Mouse (Mus musculus) lung, embryonic 14.5 days (tissue): Measurements from ENCODE around the gene Anp32b. TPM values are rescaled to one million over a fixed set of nuclear protein-coding genes. Genes with fewer than 3 reads are reported as not detected.

Experiments used
- ATAC-seq: fragments of 200-750 bp; cut with Nextera tagmentation; 2 replicates; pipeline ENCODE4 v1.8.0; 2017; ENCODE audit warnings: mild to moderate bottlenecking, moderate TSS enrichment, moderate library complexity; ENCODE audit not compliant: insufficient read depth
- DNase-seq: peaks from one replicate; pipeline ENCODE4 v3.0.0-alpha.2; 2015
- H3K27ac ChIP-seq: fragments of 300-500 bp; sonication (generic); 2 replicates; pipeline ENCODE4 v1.5.1; 2014; ENCODE audit warnings: low read depth, mild to moderate bottlenecking, moderate library complexity
- H3K27me3 ChIP-seq: fragments of 300-500 bp; sonication (generic); 2 replicates; pipeline ENCODE4 v1.6.1; 2014; ENCODE audit warnings: low read length, control low read depth; ENCODE audit not compliant: insufficient read depth
- H3K36me3 ChIP-seq: fragments of 300-500 bp; sonication (generic); 2 replicates; pipeline ENCODE4 v1.6.1; 2014; ENCODE audit warnings: control low read depth; ENCODE audit not compliant: insufficient read depth
- H3K4me1 ChIP-seq: fragments of 300-500 bp; sonication (generic); 2 replicates; pipeline ENCODE4 v1.6.1; 2014; ENCODE audit warnings: antibody characterized with exemption, control low read depth; ENCODE audit not compliant: insufficient read depth
- H3K4me2 ChIP-seq: fragments of 300-500 bp; sonication (generic); 2 replicates; pipeline ENCODE4 v1.6.1; 2014; ENCODE audit warnings: mild to moderate bottlenecking
- H3K4me3 ChIP-seq: fragments of 300-500 bp; sonication (generic); 2 replicates; pipeline ENCODE4 v1.5.1; 2014; ENCODE audit warnings: low read depth, low read length
- H3K9ac ChIP-seq: fragments of 300-500 bp; sonication (generic); 2 replicates; pipeline ENCODE4 v1.6.1; 2014
- H3K9me3 ChIP-seq: fragments of 300-500 bp; sonication (generic); 2 replicates; pipeline ENCODE4 v1.6.1; 2016; ENCODE audit warnings: low read depth, low read length, control low read depth
- CTCF ChIP-seq: IDR thresholded peaks from 2 replicates; pipeline ENCODE4 v1.5.1; 2016; ENCODE audit warnings: antibody characterized with exemption, low read depth
- WGBS: fragments of 180-500 bp; shearing (Covaris S2); extraction: QIAGEN DNeasy Blood & Tissue Kit; methylation state at CpG from one replicate; pipeline ENCODE4 v1.1.7; 2014; 5-methylcytosine and 5-hydroxymethylcytosine counted together
- polyA plus RNA-seq: library from polyadenylated mRNA; unstranded; fragments of >200 nt; fragmentation: Nextera tagmentation; extraction: Ambion mirVana; gene quantifications from 2 replicates; pipeline ENCODE4 v1.2.1, GENCODE M21; 2014

Gene Anp32b
- polyA plus RNA-seq, 1 experiment from 2014 or later = 330 TPM

DNA sequence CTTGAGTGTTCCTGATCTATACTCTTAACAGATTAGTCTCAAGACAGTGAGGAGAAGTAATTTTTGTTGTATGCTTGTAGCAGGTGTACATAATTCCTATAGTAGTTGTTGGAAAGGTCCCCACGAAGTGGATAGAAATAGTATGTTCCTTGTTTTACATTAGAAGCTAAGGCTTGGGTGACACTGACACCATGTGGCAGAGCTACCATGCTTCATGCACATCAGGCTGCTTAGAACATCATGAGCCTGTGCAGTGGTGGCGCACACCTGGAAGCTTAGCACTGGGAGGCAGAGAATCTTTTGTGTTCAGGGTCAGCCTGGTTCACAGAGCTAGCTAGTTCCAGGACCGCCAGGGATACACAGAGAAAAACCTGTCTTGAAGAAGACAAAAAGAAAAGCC lies 15.0 kb downstream of the Anp32b start:
- H3K4me2 ChIP-seq = no peak overlapping the region
- H3K9ac ChIP-seq = no peak overlapping the region
- H3K36me3 ChIP-seq = peaks cover 100% of the 10 kb centered on the region
- 84% methylated on average over 3 of the region's 3 CpGs for WGBS
- ATAC-seq (no peak), DNase-seq (no peak)
- H3K4me3 ChIP-seq = no peak overlapping the region
- no peak overlapping the region for H3K27ac ChIP-seq
- TF ChIP-seq CTCF = peak; percentile 4; the same call in 1 of the 2 replicates
- H3K27me3 ChIP-seq = no peaks in the 10 kb centered on the region
- no peaks in the 10 kb centered on the region for H3K4me1 ChIP-seq
- H3K9me3 ChIP-seq = no peaks in the 10 kb centered on the region

DNA sequence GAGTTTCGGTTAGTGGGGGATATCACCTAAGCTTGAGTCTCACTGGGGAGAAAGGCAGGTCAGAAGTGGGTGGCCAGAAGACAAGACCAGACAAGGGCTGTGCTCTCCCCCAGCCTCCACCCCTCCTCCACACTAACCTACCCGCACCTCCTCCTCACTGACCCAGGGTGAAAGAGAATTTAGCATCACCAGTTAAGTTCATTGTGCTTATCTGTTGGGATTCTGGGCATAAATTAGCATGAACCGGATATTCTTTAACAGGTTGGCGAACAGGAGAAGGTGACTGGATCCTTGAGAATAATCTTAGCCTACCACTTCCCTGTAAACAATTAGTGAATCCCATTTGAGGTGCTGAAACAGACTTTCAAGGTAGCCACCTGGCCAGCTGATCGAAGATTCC lies 24.4 kb downstream of the Anp32b start:
- H3K9me3 ChIP-seq = no peaks in the 10 kb centered on the region
- H3K27me3 ChIP-seq = no peaks in the 10 kb centered on the region
- no peak overlapping the region for H3K9ac ChIP-seq
- H3K4me3 ChIP-seq = no peak overlapping the region
- no peaks in the 10 kb centered on the region for H3K4me1 ChIP-seq
- no peak overlapping the region for H3K27ac ChIP-seq
- TF ChIP-seq CTCF = no peak
- no peak for ATAC-seq
- H3K36me3 ChIP-seq = peaks cover 69% of the 10 kb centered on the region
- no peak overlapping the region for H3K4me2 ChIP-seq
- no peak for DNase-seq
- 87% methylated on average over 5 of the region's 5 CpGs for WGBS

DNA sequence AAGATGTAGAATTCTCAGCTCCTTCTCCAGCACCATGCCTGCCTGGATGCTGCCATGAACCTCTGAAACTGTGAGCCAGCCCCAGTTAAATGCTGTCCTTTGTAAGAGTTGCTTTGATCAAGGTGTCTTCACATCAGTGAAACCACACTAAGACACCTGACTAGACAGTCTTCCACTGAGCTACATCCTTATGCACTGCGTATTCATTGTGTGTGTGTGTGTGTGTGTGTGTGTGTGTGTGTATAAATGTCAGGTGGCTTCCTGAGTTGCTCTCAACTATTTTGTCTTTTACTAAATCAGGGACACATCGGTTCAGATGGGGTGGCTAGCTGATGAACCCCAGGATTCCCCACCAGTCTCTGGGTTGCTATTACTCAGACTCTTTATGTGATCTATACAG lies 28.4 kb downstream of the Anp32b start:
- peaks cover 30% of the 10 kb centered on the region for H3K36me3 ChIP-seq
- no peak for ATAC-seq
- H3K9ac ChIP-seq = no peak overlapping the region
- no peak for TF ChIP-seq CTCF
- H3K27ac ChIP-seq = no peak overlapping the region
- no peaks in the 10 kb centered on the region for H3K27me3 ChIP-seq
- no peaks in the 10 kb centered on the region for H3K9me3 ChIP-seq
- 89% methylated on average over 2 of the region's 2 CpGs for WGBS
- H3K4me1 ChIP-seq = no peaks in the 10 kb centered on the region
- DNase-seq = no peak
- H3K4me3 ChIP-seq = no peak overlapping the region
- H3K4me2 ChIP-seq = no peak overlapping the region

DNA sequence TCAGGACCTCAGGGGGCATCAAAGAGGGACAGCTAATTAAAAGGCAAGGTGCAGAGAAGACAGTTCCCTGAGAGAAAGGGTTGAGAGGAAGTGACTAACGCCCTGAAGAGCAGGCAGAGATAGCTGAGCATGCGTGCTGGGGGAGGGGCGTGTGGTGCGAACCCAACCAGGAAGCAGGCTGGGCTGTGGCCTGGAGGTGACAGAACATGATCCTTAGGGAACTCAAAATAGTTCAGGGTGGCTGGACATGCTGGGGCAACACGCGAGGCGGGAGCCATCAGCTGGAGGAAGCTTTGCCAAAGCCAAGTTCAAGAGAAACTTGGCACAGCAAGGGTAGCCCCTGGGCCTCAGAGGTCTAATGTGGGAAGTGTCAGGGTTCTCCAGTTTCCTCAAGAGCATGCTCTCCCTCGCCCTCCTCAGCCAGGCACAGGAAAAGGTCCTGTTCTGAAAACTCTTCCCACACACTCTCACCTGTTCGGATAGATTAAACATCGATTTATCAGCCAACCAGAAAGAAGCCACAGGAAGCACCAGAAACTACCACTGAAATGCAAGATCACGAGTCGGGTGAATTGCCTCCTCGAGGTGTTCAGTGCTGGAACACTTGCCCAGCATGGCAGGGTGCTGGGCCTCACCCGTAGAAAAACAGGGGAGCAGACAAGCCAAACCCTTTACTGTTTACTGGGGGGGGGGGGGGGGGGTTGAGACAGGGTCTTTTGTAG lies 35.2 kb downstream of the Anp32b start:
- ATAC-seq (no peak), DNase-seq (peak; percentile 68)
- no peak overlapping the region for H3K4me2 ChIP-seq
- no peaks in the 10 kb centered on the region for H3K9me3 ChIP-seq
- no peaks in the 10 kb centered on the region for H3K36me3 ChIP-seq
- no peak overlapping the region for H3K4me3 ChIP-seq
- H3K27me3 ChIP-seq = no peaks in the 10 kb centered on the region
- peak overlapping the region; percentile 37; the same call in 1 of the 2 replicates for H3K27ac ChIP-seq
- no peak for TF ChIP-seq CTCF
- WGBS = 34% methylated on average over 14 of the region's 14 CpGs
- peak overlapping the region; percentile 4; the same call in 1 of the 2 replicates for H3K9ac ChIP-seq
- H3K4me1 ChIP-seq = no peaks in the 10 kb centered on the region

DNA sequence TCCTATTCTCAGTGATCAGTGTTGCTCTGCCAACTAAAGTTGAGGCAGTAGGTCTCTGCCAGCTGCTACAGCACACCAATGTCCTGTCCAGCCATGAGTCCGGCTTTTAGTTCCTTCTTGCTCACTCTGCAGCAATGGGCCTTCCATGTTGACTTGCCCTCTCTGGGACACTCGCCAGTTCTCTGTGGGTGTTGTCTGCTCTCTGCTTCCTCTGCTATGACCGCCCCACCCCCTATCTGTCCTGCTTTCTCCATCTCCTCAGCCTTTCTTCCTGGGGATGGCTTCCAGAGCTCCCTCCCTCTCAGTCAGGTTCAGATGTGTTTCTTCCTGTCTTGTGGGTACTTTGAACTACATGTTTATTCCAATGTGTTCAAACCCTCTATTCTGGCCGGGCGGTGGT lies 36.6 kb downstream of the Anp32b start:
- H3K9ac ChIP-seq = no peak overlapping the region
- no peaks in the 10 kb centered on the region for H3K9me3 ChIP-seq
- no peaks in the 10 kb centered on the region for H3K36me3 ChIP-seq
- no peaks in the 10 kb centered on the region for H3K27me3 ChIP-seq
- no peak for ATAC-seq
- no peak overlapping the region for H3K4me2 ChIP-seq
- H3K4me3 ChIP-seq = no peak overlapping the region
- no peak for DNase-seq
- WGBS = 88% methylated on average over 5 of the region's 5 CpGs
- no peaks in the 10 kb centered on the region for H3K4me1 ChIP-seq
- TF ChIP-seq CTCF = no peak
- no peak overlapping the region for H3K27ac ChIP-seq

DNA sequence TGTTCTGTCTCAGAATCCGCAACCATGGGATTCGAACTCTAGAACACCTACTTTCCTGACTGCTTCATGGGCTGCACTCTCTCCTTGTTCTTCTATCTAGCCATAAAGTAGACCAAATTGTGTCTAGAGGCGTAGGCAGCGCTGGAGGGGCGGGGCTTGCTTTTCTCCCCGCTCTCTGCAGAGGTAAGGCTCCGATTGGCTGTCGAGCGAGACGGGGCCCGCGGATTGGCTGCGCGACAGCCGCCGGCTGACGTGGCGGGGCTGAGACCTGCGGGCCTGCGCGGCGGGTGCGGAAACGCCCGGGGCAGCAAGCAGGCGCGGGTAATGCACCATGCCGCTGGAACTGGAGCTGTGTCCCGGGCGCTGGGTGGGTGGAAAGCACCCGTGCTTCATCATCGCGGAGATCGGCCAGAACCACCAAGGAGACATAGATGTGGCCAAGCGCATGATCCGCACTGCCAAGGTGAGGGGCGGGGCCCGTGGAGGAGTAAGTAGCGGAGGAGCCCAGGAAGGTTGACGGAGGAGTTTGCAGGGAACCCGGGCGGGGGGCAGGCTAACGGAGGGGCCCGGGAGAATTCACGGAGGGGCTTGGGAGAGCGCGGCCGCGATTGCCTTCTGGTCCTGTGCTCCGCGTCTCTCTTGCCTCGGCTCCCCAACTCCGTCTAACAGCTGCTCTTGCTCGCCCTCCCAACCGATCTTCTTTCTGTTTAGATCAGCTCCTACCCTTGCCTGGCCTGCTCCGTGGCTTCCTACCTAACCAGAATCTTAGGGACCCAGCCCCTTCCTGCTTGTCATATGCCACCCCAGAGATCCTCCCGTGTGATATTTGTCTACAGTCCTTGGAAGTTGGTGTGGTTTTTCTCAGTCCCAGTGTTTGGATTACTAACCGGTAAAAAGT lies 38.6 kb downstream of the Anp32b start, which contains the start of gene Nans:
Gene Nans, plus strand, starts transcription at position 221 of the 898 bp plus-strand sequence.
- DNase-seq = peak; percentile 97
- peak within 1 kb of the TSS; percentile 87 for H3K4me3 ChIP-seq
- H3K4me2 ChIP-seq = peak within 1 kb of the TSS; percentile 70
- under 1% methylated on average over 57 of the region's 58 CpGs for WGBS
- peak within 1 kb of the TSS; percentile 78 for H3K27ac ChIP-seq
- TF ChIP-seq CTCF = no peak
- no peaks in the 10 kb centered on the region for H3K27me3 ChIP-seq
- H3K36me3 ChIP-seq = peaks cover 18% of the 10 kb centered on the region
- ATAC-seq = peak; percentile 98
- peak within 1 kb of the TSS; percentile 82 for H3K9ac ChIP-seq
- no peaks in the 10 kb centered on the region for H3K4me1 ChIP-seq
- no peaks in the 10 kb centered on the region for H3K9me3 ChIP-seq

DNA sequence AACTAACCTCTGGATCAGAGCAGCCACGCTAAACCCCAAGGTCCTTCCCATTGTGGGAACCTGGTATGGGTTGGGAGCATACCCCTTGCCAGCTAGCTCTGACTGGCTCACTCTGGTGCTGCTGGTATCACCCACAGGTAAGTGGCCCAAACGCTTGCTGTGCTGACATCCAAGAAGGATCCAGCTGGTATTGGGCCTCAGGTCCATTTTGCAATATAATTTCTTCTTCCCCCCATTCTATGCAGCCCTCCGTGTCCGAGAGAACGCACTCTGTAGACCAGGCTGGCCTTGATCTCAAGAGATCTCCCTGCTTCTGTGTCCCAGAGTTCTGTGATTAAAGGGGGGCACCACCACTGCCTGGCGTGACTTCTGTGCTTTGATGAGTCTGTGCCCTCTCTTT lies 42.4 kb downstream of the Anp32b start:
- H3K9ac ChIP-seq = no peak overlapping the region
- no peak overlapping the region for H3K27ac ChIP-seq
- no peaks in the 10 kb centered on the region for H3K9me3 ChIP-seq
- no peak overlapping the region for H3K4me3 ChIP-seq
- 92% methylated on average over 6 of the region's 6 CpGs for WGBS
- no peaks in the 10 kb centered on the region for H3K4me1 ChIP-seq
- DNase-seq (no peak), ATAC-seq (no peak)
- H3K4me2 ChIP-seq = no peak overlapping the region
- peaks cover 39% of the 10 kb centered on the region for H3K36me3 ChIP-seq
- H3K27me3 ChIP-seq = no peaks in the 10 kb centered on the region
- TF ChIP-seq CTCF = no peak
